Mouse (Mus musculus): Measurements from ENCODE around the gene Neurod2.

GRCm38 (mm10) chr11:98329081-98329959 lies at the start of gene Neurod2:
- no peak for TF ChIP-seq POLR2A (IDR thresholded peaks at IDR 0.05; ENCODE audit: insufficient read length, low read depth)
- no peak for TF ChIP-seq TCF12 (IDR thresholded peaks at IDR 0.05; ENCODE audit: insufficient read depth, poor library complexity, severe bottlenecking)
- no peak for TF ChIP-seq SRF (IDR thresholded peaks at IDR 0.05; ENCODE audit: control insufficient read depth, insufficient read length, low read depth)
- TF ChIP-seq POLR2AphosphoS2 (IDR thresholded peaks at IDR 0.05; ENCODE audit: insufficient read length, low read depth): no peak
- no peak for TF ChIP-seq E2F4 (IDR thresholded peaks at IDR 0.05; ENCODE audit: insufficient read depth)
- no peak for TF ChIP-seq CEBPB (IDR thresholded peaks at IDR 0.05; ENCODE audit: insufficient read depth, poor library complexity, severe bottlenecking)
- TF ChIP-seq REST (IDR thresholded peaks at IDR 0.05; ENCODE audit: insufficient read depth, insufficient read length): no peak
- no peak for TF ChIP-seq MYOG (IDR thresholded peaks at IDR 0.05; ENCODE audit: control insufficient read depth in 1 of 3, insufficient read depth in 1 of 3, insufficient read length in 2 of 3, low read depth in 2 of 3)
- no peak for TF ChIP-seq MAX (IDR thresholded peaks at IDR 0.05; ENCODE audit: low read depth)
